Mouse (Mus musculus): Measurements from ENCODE around the gene Frmd4a. TPM values are rescaled to one million over a fixed set of nuclear protein-coding genes. Genes with fewer than 3 reads are reported as not detected.

The Frmd4a gene
- polyA plus RNA-seq, 1 experiment from 2014 or later = 16.0 TPM

GRCm38 (mm10) chr2:4423896-4424295, 406.4 kb downstream of the Frmd4a start:
- no peak overlapping the region for H3K27ac ChIP-seq (replicated peaks)
- no peak for ATAC-seq (ENCODE audit: insufficient read depth)
- WGBS (ENCODE audit: insufficient replicate concordance) = 65% methylated on average over 6 of the region's 6 CpGs
- H3K4me3 ChIP-seq (replicated peaks) = no peak overlapping the region
- no peaks in the 10 kb centered on the region for H3K36me3 ChIP-seq (replicated peaks)
- no peaks in the 10 kb centered on the region for H3K4me1 ChIP-seq (replicated peaks)
- no peaks in the 10 kb centered on the region for H3K9me3 ChIP-seq (replicated peaks)
- no peaks in the 10 kb centered on the region for H3K27me3 ChIP-seq
- H3K4me2 ChIP-seq = no peak overlapping the region
- no peak overlapping the region for H3K9ac ChIP-seq

GRCm38 (mm10) chr2:4428407-4428855, 410.9 kb downstream of the Frmd4a start:
- H3K27me3 ChIP-seq = no peaks in the 10 kb centered on the region
- H3K4me2 ChIP-seq = no peak overlapping the region
- no peaks in the 10 kb centered on the region for H3K9me3 ChIP-seq (replicated peaks)
- H3K4me1 ChIP-seq (replicated peaks) = no peaks in the 10 kb centered on the region
- ATAC-seq (ENCODE audit: insufficient read depth) = no peak
- WGBS (ENCODE audit: insufficient replicate concordance) = 34% methylated on average over 7 of the region's 7 CpGs
- no peak overlapping the region for H3K4me3 ChIP-seq (replicated peaks)
- H3K36me3 ChIP-seq (replicated peaks) = no peaks in the 10 kb centered on the region
- H3K27ac ChIP-seq (replicated peaks) = no peak overlapping the region
- H3K9ac ChIP-seq = no peak overlapping the region

DNA sequence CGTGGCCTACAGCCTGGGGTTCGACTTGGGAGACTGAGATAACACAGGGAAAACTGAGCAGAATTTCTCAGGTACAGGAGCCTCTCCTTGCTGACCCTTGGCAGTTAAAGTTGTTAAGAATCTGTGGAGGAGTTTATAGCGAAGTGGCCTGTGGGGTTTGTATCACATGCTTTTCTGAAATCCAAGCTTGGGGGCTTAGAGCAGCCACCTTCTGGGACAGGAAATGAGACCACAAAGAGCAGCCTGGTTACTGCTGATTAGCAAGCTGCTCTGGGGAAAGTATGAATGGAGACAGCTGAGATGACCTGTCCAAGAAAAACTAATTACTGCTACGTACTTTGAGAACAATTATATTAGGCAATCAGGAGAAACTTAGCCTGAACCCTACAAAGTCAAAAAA, 415.6 kb downstream of the Frmd4a start:
- Histone ChIP-seq H3K9me3 (replicated peaks) (no peaks in the 10 kb centered on the region), H3K36me3 (replicated peaks) (no peaks in the 10 kb centered on the region), H3K27me3 (peaks cover 3% of the 10 kb centered on the region; the same call in 1 of the 2 replicates), H3K9ac (no peak overlapping the region), H3K27ac (replicated peaks) (no peak overlapping the region), H3K4me1 (replicated peaks) (no peaks in the 10 kb centered on the region), H3K4me2 (no peak overlapping the region), H3K4me3 (replicated peaks) (no peak overlapping the region)
- ATAC-seq (ENCODE audit: insufficient read depth) = no peak
- 9% methylated on average over 4 of the region's 4 CpGs for WGBS (ENCODE audit: insufficient replicate concordance)

DNA sequence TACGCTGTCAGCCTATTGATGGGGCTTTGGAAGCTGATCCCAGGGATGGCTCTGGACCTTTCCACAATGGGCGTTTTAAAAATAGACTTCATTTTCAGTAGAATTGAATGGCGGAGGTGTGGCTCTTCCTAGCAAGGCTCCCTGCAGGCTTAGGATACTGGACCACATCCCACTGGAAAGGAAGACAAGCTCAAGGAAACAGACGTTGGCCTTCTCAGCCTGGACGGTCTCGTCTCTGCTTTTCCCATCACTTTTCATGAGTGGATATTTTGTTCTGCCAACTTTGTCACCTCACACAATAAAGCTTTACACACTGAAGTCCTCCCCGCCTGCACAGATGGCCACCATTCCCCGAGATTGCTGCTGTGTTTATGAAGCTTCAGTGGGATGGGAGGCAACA, 417.5 kb downstream of the Frmd4a start:
- Histone ChIP-seq H3K4me1 (replicated peaks) (no peaks in the 10 kb centered on the region), H3K9me3 (replicated peaks) (no peaks in the 10 kb centered on the region), H3K27ac (replicated peaks) (no peak overlapping the region), H3K4me2 (no peak overlapping the region), H3K27me3 (peaks cover 3% of the 10 kb centered on the region; the same call in 1 of the 2 replicates), H3K9ac (no peak overlapping the region), H3K4me3 (replicated peaks) (no peak overlapping the region), H3K36me3 (replicated peaks) (no peaks in the 10 kb centered on the region)
- WGBS (ENCODE audit: insufficient replicate concordance) = 61% methylated on average over 8 of the region's 8 CpGs
- no peak for ATAC-seq (ENCODE audit: insufficient read depth)

DNA sequence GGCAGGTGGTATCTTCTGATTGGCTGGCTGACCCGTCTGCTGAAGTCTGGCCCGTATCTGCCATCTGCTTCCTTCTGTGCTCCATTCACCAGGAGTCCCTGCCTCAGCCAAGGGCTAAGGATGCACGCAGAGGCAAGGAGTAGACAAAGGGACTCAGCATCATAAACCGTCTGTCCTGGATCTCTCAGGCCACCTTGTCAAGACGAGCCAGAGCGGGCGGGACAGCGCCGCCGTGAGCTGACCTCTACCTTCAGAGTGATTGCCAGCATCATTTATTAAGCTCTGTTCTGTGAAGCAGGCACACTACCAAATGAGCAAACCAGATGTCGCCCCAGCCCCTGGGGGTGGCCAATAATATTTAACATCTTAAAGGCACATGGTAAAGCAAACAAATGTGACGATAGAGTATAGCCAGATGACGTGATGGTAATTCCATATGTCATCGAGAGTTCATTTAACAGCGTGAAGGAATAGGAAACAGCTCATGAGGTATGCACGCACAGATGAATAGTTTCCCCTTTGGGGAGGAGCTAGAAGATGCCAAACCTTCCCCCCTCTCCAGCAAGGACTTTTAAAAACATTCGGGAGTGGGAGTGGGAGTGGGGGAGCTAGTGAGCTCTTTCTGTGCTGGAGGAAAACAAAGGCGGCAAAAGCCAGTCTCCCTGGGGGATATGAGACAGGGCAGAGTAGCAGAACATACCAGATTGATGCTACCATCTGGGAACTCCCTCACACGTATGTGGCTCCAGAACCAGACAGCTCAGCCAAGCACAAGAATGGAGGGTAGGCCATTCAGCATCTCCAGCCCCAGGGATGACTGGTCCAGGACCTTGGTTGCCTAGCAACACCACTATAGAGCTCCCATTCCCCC, 419.1 kb downstream of the Frmd4a start:
- no peaks in the 10 kb centered on the region for H3K36me3 ChIP-seq (replicated peaks)
- ATAC-seq (ENCODE audit: insufficient read depth) = no peak
- H3K27ac ChIP-seq (replicated peaks) = no peak overlapping the region
- no peak overlapping the region for H3K4me3 ChIP-seq (replicated peaks)
- 71% methylated on average over 19 of the region's 19 CpGs for WGBS (ENCODE audit: insufficient replicate concordance)
- no peak overlapping the region for H3K4me2 ChIP-seq
- no peak overlapping the region for H3K9ac ChIP-seq
- peaks cover 3% of the 10 kb centered on the region; the same call in 1 of the 2 replicates for H3K27me3 ChIP-seq
- no peaks in the 10 kb centered on the region for H3K9me3 ChIP-seq (replicated peaks)
- H3K4me1 ChIP-seq (replicated peaks) = no peaks in the 10 kb centered on the region

GRCm38 (mm10) chr2:4438739-4439138, 421.2 kb downstream of the Frmd4a start:
- no peak overlapping the region for H3K27ac ChIP-seq (replicated peaks)
- ATAC-seq (ENCODE audit: insufficient read depth) = no peak
- H3K4me1 ChIP-seq (replicated peaks) = no peaks in the 10 kb centered on the region
- 33% methylated on average over 7 of the region's 7 CpGs for WGBS (ENCODE audit: insufficient replicate concordance)
- no peak overlapping the region for H3K9ac ChIP-seq
- H3K27me3 ChIP-seq = peaks cover 3% of the 10 kb centered on the region; the same call in 1 of the 2 replicates
- H3K4me3 ChIP-seq (replicated peaks) = no peak overlapping the region
- H3K9me3 ChIP-seq (replicated peaks) = no peaks in the 10 kb centered on the region
- no peak overlapping the region for H3K4me2 ChIP-seq
- H3K36me3 ChIP-seq (replicated peaks) = no peaks in the 10 kb centered on the region

- Histone ChIP-seq H3K27ac (replicated peaks) (no peak overlapping the region), H3K9ac (no peak overlapping the region), H3K4me3 (replicated peaks) (no peak overlapping the region), H3K36me3 (replicated peaks) (no peaks in the 10 kb centered on the region), H3K9me3 (replicated peaks) (no peaks in the 10 kb centered on the region), H3K4me1 (replicated peaks) (no peaks in the 10 kb centered on the region), H3K4me2 (no peak overlapping the region), H3K27me3 (peaks cover 3% of the 10 kb centered on the region; the same call in 1 of the 2 replicates)
- WGBS (ENCODE audit: insufficient replicate concordance) = 50% methylated on average over 4 of the region's 4 CpGs
- no peak for ATAC-seq (ENCODE audit: insufficient read depth)
These were observed 422.4 kb downstream of the Frmd4a start for GRCm38 (mm10) chr2:4439909-4440308.

GRCm38 (mm10) chr2:4441840-4442239, 424.3 kb downstream of the Frmd4a start:
- H3K9me3 ChIP-seq (replicated peaks) = no peaks in the 10 kb centered on the region
- H3K27me3 ChIP-seq = peaks cover 3% of the 10 kb centered on the region; the same call in 1 of the 2 replicates
- no peak for ATAC-seq (ENCODE audit: insufficient read depth)
- no peak overlapping the region for H3K9ac ChIP-seq
- no peak overlapping the region for H3K4me3 ChIP-seq (replicated peaks)
- H3K36me3 ChIP-seq (replicated peaks) = no peaks in the 10 kb centered on the region
- H3K4me1 ChIP-seq (replicated peaks) = no peaks in the 10 kb centered on the region
- WGBS (ENCODE audit: insufficient replicate concordance) = 79% methylated on average over 4 of the region's 4 CpGs
- no peak overlapping the region for H3K27ac ChIP-seq (replicated peaks)
- no peak overlapping the region for H3K4me2 ChIP-seq

- Histone ChIP-seq H3K4me3 (replicated peaks) (no peak overlapping the region), H3K9me3 (replicated peaks) (no peaks in the 10 kb centered on the region), H3K4me2 (no peak overlapping the region), H3K4me1 (replicated peaks) (no peaks in the 10 kb centered on the region), H3K27ac (replicated peaks) (no peak overlapping the region), H3K27me3 (no peaks in the 10 kb centered on the region), H3K36me3 (replicated peaks) (no peaks in the 10 kb centered on the region), H3K9ac (no peak overlapping the region)
- ATAC-seq (ENCODE audit: insufficient read depth) = no peak
- WGBS (ENCODE audit: insufficient replicate concordance) = 53% methylated on average over 3 of the region's 3 CpGs
These were observed 427.2 kb downstream of the Frmd4a start for GRCm38 (mm10) chr2:4444740-4445139.

- H3K4me2 ChIP-seq = no peak overlapping the region
- no peak overlapping the region for H3K27ac ChIP-seq (replicated peaks)
- H3K27me3 ChIP-seq = no peaks in the 10 kb centered on the region
- 66% methylated on average over 10 of the region's 10 CpGs for WGBS (ENCODE audit: insufficient replicate concordance)
- ATAC-seq (ENCODE audit: insufficient read depth) = no peak
- no peak overlapping the region for H3K9ac ChIP-seq
- no peaks in the 10 kb centered on the region for H3K9me3 ChIP-seq (replicated peaks)
- H3K4me1 ChIP-seq (replicated peaks) = no peaks in the 10 kb centered on the region
- no peaks in the 10 kb centered on the region for H3K36me3 ChIP-seq (replicated peaks)
- no peak overlapping the region for H3K4me3 ChIP-seq (replicated peaks)
These were observed 428.3 kb downstream of the Frmd4a start for GRCm38 (mm10) chr2:4445629-4446400.

DNA sequence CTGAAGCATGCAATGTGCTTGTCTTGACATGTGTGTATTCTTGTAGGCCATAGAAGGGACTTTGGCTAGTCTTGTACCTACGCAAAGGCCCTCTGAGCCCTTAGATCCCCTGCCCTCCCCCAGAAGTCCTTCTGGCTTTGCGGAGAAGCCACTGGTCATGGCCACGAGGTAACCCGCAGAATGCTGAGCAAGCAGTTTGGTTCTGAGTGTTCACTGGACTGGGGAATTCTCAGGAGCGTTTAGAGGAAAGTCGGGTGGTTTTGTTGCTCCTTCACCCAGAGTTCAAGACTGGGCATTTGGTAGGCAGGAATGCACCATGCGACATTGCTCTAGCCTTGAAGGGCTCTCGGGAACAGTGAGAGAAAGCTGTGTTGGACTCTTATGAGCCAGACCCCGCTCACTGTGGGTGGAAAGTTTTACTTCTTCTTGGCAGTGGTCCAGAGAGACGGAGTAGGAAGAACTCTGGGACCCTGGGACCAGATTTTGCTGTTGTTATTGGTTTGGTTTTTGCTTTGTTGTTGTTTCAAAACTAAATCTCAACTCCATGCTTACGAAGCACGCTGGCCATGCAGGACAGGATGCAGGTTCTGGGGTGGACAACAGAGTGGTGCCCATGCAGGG, 432.5 kb downstream of the Frmd4a start:
- Histone ChIP-seq H3K4me3 (replicated peaks) (no peak overlapping the region), H3K4me1 (replicated peaks) (no peaks in the 10 kb centered on the region), H3K27ac (replicated peaks) (no peak overlapping the region), H3K27me3 (no peaks in the 10 kb centered on the region), H3K9ac (no peak overlapping the region), H3K36me3 (replicated peaks) (no peaks in the 10 kb centered on the region), H3K9me3 (replicated peaks) (no peaks in the 10 kb centered on the region), H3K4me2 (no peak overlapping the region)
- WGBS (ENCODE audit: insufficient replicate concordance) = 63% methylated on average over 12 of the region's 12 CpGs
- ATAC-seq (ENCODE audit: insufficient read depth) = no peak

Measured in liver, embryonic 15.5 days (tissue).